Mouse (Mus musculus) kidney, embryonic 14.5 days (tissue): ENCODE measurements at regions not wholly inside any gene's neighbourhood (a gene's known extent, or its start where the extent isn't known, plus 50 kb on each side); places are given as distances from the start of the nearest gene placed in this dataset.

Experiments
- ATAC-seq: fragments of 200-750 bp; cut with Nextera tagmentation; 2 replicates; pipeline ENCODE4 v1.8.0; 2017; ENCODE audit warnings: moderate number of reproducible peaks, mild to moderate bottlenecking, moderate TSS enrichment, moderate library complexity; ENCODE audit not compliant: low FRiP score, low TSS enrichment
- H3K27ac ChIP-seq: fragments of 300-500 bp; sonication (generic); 2 replicates; pipeline ENCODE4 v1.5.1; 2014; ENCODE audit warnings: low read depth, mild to moderate bottlenecking, low read length, moderate library complexity, mixed read lengths
- H3K27me3 ChIP-seq: fragments of 300-500 bp; sonication (generic); 2 replicates; pipeline ENCODE4 v1.6.1; 2014; ENCODE audit warnings: mild to moderate bottlenecking, low read length; ENCODE audit not compliant: control insufficient read depth, insufficient read depth
- H3K36me3 ChIP-seq: fragments of 300-500 bp; sonication (generic); 2 replicates; pipeline ENCODE4 v1.6.1; 2014; ENCODE audit warnings: low read length, mixed read lengths; ENCODE audit not compliant: control insufficient read depth, insufficient read depth
- H3K4me1 ChIP-seq: fragments of 300-500 bp; sonication (generic); 2 replicates; pipeline ENCODE4 v1.6.1; 2014; ENCODE audit warnings: low read length, mixed read lengths; ENCODE audit not compliant: control insufficient read depth, insufficient read depth
- H3K4me2 ChIP-seq: fragments of 300-500 bp; sonication (generic); replicated peaks from 2 replicates; pipeline ENCODE4 v1.6.1; 2014; ENCODE audit warnings: low read depth, mild to moderate bottlenecking, low read length
- H3K4me3 ChIP-seq: fragments of 300-500 bp; sonication (generic); 2 replicates; pipeline ENCODE4 v1.5.1; 2014; ENCODE audit warnings: mild to moderate bottlenecking, low read length
- H3K9ac ChIP-seq: fragments of 300-500 bp; sonication (generic); 2 replicates; pipeline ENCODE4 v1.6.1; 2014; ENCODE audit warnings: low read depth, mild to moderate bottlenecking, low read length, moderate library complexity
- H3K9me3 ChIP-seq: fragments of 300-500 bp; sonication (generic); 2 replicates; pipeline ENCODE4 v1.6.1; 2016; ENCODE audit warnings: low read length; ENCODE audit not compliant: control insufficient read depth
- WGBS: fragments of 180-500 bp; shearing (Covaris S2); extraction: QIAGEN DNeasy Blood & Tissue Kit; methylation state at CpG from one replicate; pipeline ENCODE4 v1.1.7; 2014; 5-methylcytosine and 5-hydroxymethylcytosine counted together

GRCm38 (mm10) chr5:45097941-45098340 is 298.5 kb upstream of the Ldb2 start:
- no peaks in the 10 kb centered on the region for H3K4me1 ChIP-seq
- H3K27me3 ChIP-seq: no peaks in the 10 kb centered on the region
- H3K9ac ChIP-seq: no peak overlapping the region
- H3K27ac ChIP-seq: no peak overlapping the region
- no peaks in the 10 kb centered on the region for H3K9me3 ChIP-seq
- no peak overlapping the region for H3K4me3 ChIP-seq
- ATAC-seq: no peak
- no peak overlapping the region for H3K4me2 ChIP-seq
- 95% methylated on average over 1 of the region's 1 CpGs for WGBS
- no peaks in the 10 kb centered on the region for H3K36me3 ChIP-seq

GRCm38 (mm10) chr5:45084741-45085140 is 285.3 kb upstream of the Ldb2 start:
- Histone ChIP-seq H3K4me1 (no peaks in the 10 kb centered on the region), H3K9me3 (peaks cover 4% of the 10 kb centered on the region; the same call in 1 of the 2 replicates), H3K36me3 (no peaks in the 10 kb centered on the region), H3K9ac (no peak overlapping the region), H3K27ac (no peak overlapping the region), H3K4me3 (no peak overlapping the region), H3K27me3 (no peaks in the 10 kb centered on the region), H3K4me2 (no peak overlapping the region)
- 57% methylated on average over 1 of the region's 1 CpGs for WGBS
- no peak for ATAC-seq

GRCm38 (mm10) chr5:45082601-45083000 is 283.1 kb upstream of the Ldb2 start:
- no peak overlapping the region for H3K4me2 ChIP-seq
- no peaks in the 10 kb centered on the region for H3K9me3 ChIP-seq
- H3K27ac ChIP-seq: no peak overlapping the region
- H3K4me1 ChIP-seq: no peaks in the 10 kb centered on the region
- H3K27me3 ChIP-seq: no peaks in the 10 kb centered on the region
- H3K36me3 ChIP-seq: no peaks in the 10 kb centered on the region
- H3K9ac ChIP-seq: no peak overlapping the region
- no peak overlapping the region for H3K4me3 ChIP-seq
- no peak for ATAC-seq

- H3K36me3 ChIP-seq: no peaks in the 10 kb centered on the region
- no peak overlapping the region for H3K27ac ChIP-seq
- no peaks in the 10 kb centered on the region for H3K27me3 ChIP-seq
- 82% methylated on average over 4 of the region's 4 CpGs for WGBS
- ATAC-seq: no peak
- H3K9me3 ChIP-seq: no peaks in the 10 kb centered on the region
- no peaks in the 10 kb centered on the region for H3K4me1 ChIP-seq
- H3K9ac ChIP-seq: no peak overlapping the region
- H3K4me3 ChIP-seq: no peak overlapping the region
- H3K4me2 ChIP-seq: no peak overlapping the region
Observed at GRCm38 (mm10) chr5:45076347-45076890, 276.9 kb upstream of the Ldb2 start.

GRCm38 (mm10) chr5:45075195-45075594 is 275.7 kb upstream of the Ldb2 start:
- Histone ChIP-seq H3K36me3 (no peaks in the 10 kb centered on the region), H3K27ac (no peak overlapping the region), H3K9ac (no peak overlapping the region), H3K4me3 (no peak overlapping the region), H3K4me1 (no peaks in the 10 kb centered on the region), H3K27me3 (no peaks in the 10 kb centered on the region), H3K9me3 (no peaks in the 10 kb centered on the region), H3K4me2 (no peak overlapping the region)
- ATAC-seq: no peak

GRCm38 (mm10) chr5:45072529-45072928 is 273.0 kb upstream of the Ldb2 start:
- Histone ChIP-seq H3K27me3 (no peaks in the 10 kb centered on the region), H3K9me3 (no peaks in the 10 kb centered on the region), H3K4me3 (no peak overlapping the region), H3K9ac (no peak overlapping the region), H3K4me1 (no peaks in the 10 kb centered on the region), H3K4me2 (no peak overlapping the region), H3K36me3 (no peaks in the 10 kb centered on the region), H3K27ac (no peak overlapping the region)
- WGBS: 88% methylated on average over 1 of the region's 1 CpGs
- no peak for ATAC-seq

GRCm38 (mm10) chr5:45065917-45066699 is 266.6 kb upstream of the Ldb2 start:
- WGBS: 72% methylated on average over 8 of the region's 8 CpGs
- no peaks in the 10 kb centered on the region for H3K36me3 ChIP-seq
- ATAC-seq: no peak

GRCm38 (mm10) chr5:45062567-45062966 is 263.1 kb upstream of the Ldb2 start:
- H3K4me3 ChIP-seq: no peak overlapping the region
- ATAC-seq: no peak
- 47% methylated on average over 2 of the region's 2 CpGs for WGBS
- no peak overlapping the region for H3K9ac ChIP-seq
- H3K36me3 ChIP-seq: no peaks in the 10 kb centered on the region
- H3K4me2 ChIP-seq: no peak overlapping the region
- no peaks in the 10 kb centered on the region for H3K27me3 ChIP-seq
- H3K4me1 ChIP-seq: no peaks in the 10 kb centered on the region
- peaks cover 3% of the 10 kb centered on the region; the same call in 1 of the 2 replicates for H3K9me3 ChIP-seq
- H3K27ac ChIP-seq: no peak overlapping the region

More at GRCm38 (mm10) chr5:45065917-45066699, 266.6 kb upstream of the Ldb2 start:
- no peak overlapping the region for H3K9ac ChIP-seq
- H3K27me3 ChIP-seq: no peaks in the 10 kb centered on the region
- H3K4me3 ChIP-seq: no peak overlapping the region
- no peak overlapping the region for H3K4me2 ChIP-seq
- no peak overlapping the region for H3K27ac ChIP-seq
- no peaks in the 10 kb centered on the region for H3K4me1 ChIP-seq
- H3K9me3 ChIP-seq: no peaks in the 10 kb centered on the region

GRCm38 (mm10) chr5:45055276-45055959 is 255.9 kb upstream of the Ldb2 start:
- 81% methylated on average over 4 of the region's 4 CpGs for WGBS
- Histone ChIP-seq H3K4me2 (no peak overlapping the region), H3K27ac (no peak overlapping the region), H3K4me3 (no peak overlapping the region), H3K4me1 (no peaks in the 10 kb centered on the region), H3K36me3 (no peaks in the 10 kb centered on the region), H3K9me3 (peaks cover 1% of the 10 kb centered on the region; the same call in 1 of the 2 replicates), H3K9ac (no peak overlapping the region), H3K27me3 (no peaks in the 10 kb centered on the region)
- ATAC-seq: no peak
